Mouse (Mus musculus) inflammation-experienced regulatory T-cells (primary cell): ENCODE data around the gene Fam221a. TPM values are rescaled to one million over a fixed set of nuclear protein-coding genes. Genes with fewer than 3 reads are reported as not detected.

Experiments
- polyA plus RNA-seq, 2 experiments: library from polyadenylated mRNA; unstranded; fragments of 100-300 nt; shearing (Covaris generic); gene quantifications; one replicate each; pipeline ENCODE4 v1.2.1; 2017

The Fam221a gene
- polyA plus RNA-seq, result 1 to 10 TPM; 2.7 to 4.3 TPM

GRCm38 (mm10) chr6:49367159-49368054, at the start of gene Fam221a:
Gene Fam221a, plus strand, starts transcription at chr6:49367739.

GRCm38 (mm10) chr6:49318966-49319594, 48.5 kb upstream of the Fam221a start, which contains the start of gene Ccdc126:
Gene Ccdc126, plus strand, starts transcription at chr6:49319274.

GRCm38 (mm10) chr6:49395316-49395715, 27.8 kb downstream of the Fam221a start, which contains the start of gene Stk31:
Gene Stk31, plus strand, starts transcription at chr6:49395604.

Other genes with a start within 250 kb of the Fam221a start
- gene Igf2bp3, start 152.8 kb upstream of the Fam221a start, polyA plus RNA-seq, result 1 to 10 TPM in 1 of 2 experiments, under 1 TPM in 1; 0.82 to 3.8 TPM
- gene Tra2a, start 103.7 kb upstream of the Fam221a start, polyA plus RNA-seq, result 10 to 100 TPM; 53.5 to 62.0 TPM
- gene Ccdc126, start 48.5 kb upstream of the Fam221a start, polyA plus RNA-seq, result 10 to 100 TPM; 11.9 to 18.3 TPM
- gene Stk31, start 27.9 kb downstream of the Fam221a start, polyA plus RNA-seq, result under 1 TPM; 0.11 to 0.55 TPM